Mouse (Mus musculus) stomach, embryonic 16.5 days (tissue): Measurements from ENCODE around the gene Plpp1. TPM values are rescaled to one million over a fixed set of nuclear protein-coding genes. Genes with fewer than 3 reads are reported as not detected.

Experiments used
- ATAC-seq: fragments of 200-750 bp; cut with Nextera tagmentation; 2 replicates; pipeline ENCODE4 v1.8.0; 2017; ENCODE audit warnings: moderate number of reproducible peaks, moderate TSS enrichment; ENCODE audit not compliant: insufficient read depth, low FRiP score
- H3K27ac ChIP-seq: fragments of 300-500 bp; sonication (generic); 2 replicates; pipeline ENCODE4 v1.5.1; 2014; ENCODE audit warnings: low read length
- H3K27me3 ChIP-seq: fragments of 300-500 bp; sonication (generic); 2 replicates; pipeline ENCODE4 v1.6.1; 2014; ENCODE audit warnings: low read length, control low read depth, mixed read lengths; ENCODE audit not compliant: control insufficient read depth, insufficient read depth
- H3K36me3 ChIP-seq: fragments of 300-500 bp; sonication (generic); 2 replicates; pipeline ENCODE4 v1.6.1; 2014; ENCODE audit warnings: low read length; ENCODE audit not compliant: control insufficient read depth, insufficient read depth
- H3K4me1 ChIP-seq: fragments of 300-500 bp; sonication (generic); 2 replicates; pipeline ENCODE4 v1.6.1; 2014; ENCODE audit warnings: low read length, control low read depth, mixed read lengths; ENCODE audit not compliant: control insufficient read depth, insufficient read depth
- H3K4me2 ChIP-seq: fragments of 300-500 bp; sonication (generic); 2 replicates; pipeline ENCODE4 v1.6.1; 2014; ENCODE audit warnings: low read depth, low read length, mixed read lengths
- H3K4me3 ChIP-seq: fragments of 300-500 bp; sonication (generic); replicated peaks from 2 replicates; pipeline ENCODE4 v1.5.1; 2014; ENCODE audit warnings: mild to moderate bottlenecking, low read length
- H3K9ac ChIP-seq: fragments of 300-500 bp; sonication (generic); 2 replicates; pipeline ENCODE4 v1.6.1; 2014; ENCODE audit warnings: low read length
- H3K9me3 ChIP-seq: fragments of 300-500 bp; sonication (generic); replicated peaks from 2 replicates; pipeline ENCODE4 v1.6.1; 2016; ENCODE audit warnings: low read length, control low read depth; ENCODE audit not compliant: control insufficient read depth
- WGBS: fragments of 180-500 bp; shearing (Covaris S2); extraction: QIAGEN DNeasy Blood & Tissue Kit; methylation state at CpG from one replicate; pipeline ENCODE4 v1.1.7; 2014; 5-methylcytosine and 5-hydroxymethylcytosine counted together
- polyA plus RNA-seq: library from polyadenylated mRNA; unstranded; fragments of >200 nt; fragmentation: Nextera tagmentation; extraction: Ambion mirVana; gene quantifications from 2 replicates; pipeline ENCODE4 v1.2.1, GENCODE M21; 2015

The Plpp1 gene
- polyA plus RNA-seq, 1 experiment from 2014 or later, result 120 TPM

DNA sequence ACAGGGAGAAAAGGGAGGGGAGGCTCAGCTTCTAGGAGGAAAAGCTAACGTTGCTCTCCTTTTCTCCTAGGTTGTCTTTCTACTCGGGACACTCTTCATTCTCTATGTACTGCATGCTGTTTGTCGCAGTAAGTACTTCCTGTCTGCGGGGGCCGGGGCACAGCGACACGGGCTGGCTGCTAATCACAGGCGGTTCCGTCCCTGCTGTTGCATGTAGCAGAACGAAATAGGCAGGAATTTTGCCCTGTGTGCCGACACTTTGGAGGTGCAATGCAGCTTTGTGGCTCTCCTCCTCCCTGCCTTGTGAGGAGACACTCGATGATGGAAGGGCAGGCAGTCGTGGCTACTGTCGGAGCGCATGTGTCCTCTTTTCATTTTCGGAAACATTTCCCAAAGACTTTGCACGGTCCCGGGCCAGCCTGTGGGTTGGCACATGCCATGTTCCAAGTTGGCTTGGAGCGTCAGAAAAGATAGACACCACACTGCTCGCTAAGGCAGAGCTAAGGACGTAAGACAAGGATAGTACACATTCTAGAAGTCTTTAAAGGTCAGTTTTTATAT, 59.1 kb downstream of the Plpp1 start:
- Histone ChIP-seq H3K27ac (no peak overlapping the region), H3K27me3 (no peaks in the 10 kb centered on the region), H3K9me3 (no peaks in the 10 kb centered on the region), H3K9ac (no peak overlapping the region), H3K4me1 (peaks cover 11% of the 10 kb centered on the region; the same call in 1 of the 2 replicates), H3K4me2 (no peak overlapping the region), H3K4me3 (no peak overlapping the region), H3K36me3 (peaks cover 13% of the 10 kb centered on the region; the same call in 1 of the 2 replicates)
- WGBS, result 82% methylated on average over 21 of the region's 21 CpGs
- no peak for ATAC-seq

DNA sequence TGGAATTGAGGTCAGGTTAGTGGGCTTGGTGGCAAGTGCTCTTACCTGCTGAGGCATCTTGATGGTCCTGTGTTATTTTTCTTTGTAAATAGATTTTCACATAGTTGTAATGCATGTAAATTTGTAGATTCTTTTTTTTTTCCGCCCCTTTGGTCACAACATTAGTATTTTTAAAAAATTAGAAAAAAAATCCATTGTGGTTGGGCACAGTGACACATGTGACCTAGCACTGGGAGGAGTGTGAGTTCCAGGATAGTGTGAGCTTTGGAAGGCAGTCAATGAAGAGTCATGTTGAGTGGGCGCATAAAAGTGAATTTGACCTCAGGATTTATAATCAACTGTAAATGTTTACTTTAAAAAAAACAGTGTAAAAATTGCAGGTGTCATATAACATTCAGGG, 59.8 kb downstream of the Plpp1 start:
- Histone ChIP-seq H3K9me3 (no peaks in the 10 kb centered on the region), H3K36me3 (peaks cover 13% of the 10 kb centered on the region; the same call in 1 of the 2 replicates), H3K27ac (no peak overlapping the region; the same call in 1 of the 2 replicates), H3K9ac (no peak overlapping the region), H3K4me1 (peaks cover 11% of the 10 kb centered on the region; the same call in 1 of the 2 replicates), H3K4me3 (no peak overlapping the region), H3K4me2 (no peak overlapping the region), H3K27me3 (no peaks in the 10 kb centered on the region)
- WGBS, result 77% methylated on average over 2 of the region's 2 CpGs
- no peak for ATAC-seq

DNA sequence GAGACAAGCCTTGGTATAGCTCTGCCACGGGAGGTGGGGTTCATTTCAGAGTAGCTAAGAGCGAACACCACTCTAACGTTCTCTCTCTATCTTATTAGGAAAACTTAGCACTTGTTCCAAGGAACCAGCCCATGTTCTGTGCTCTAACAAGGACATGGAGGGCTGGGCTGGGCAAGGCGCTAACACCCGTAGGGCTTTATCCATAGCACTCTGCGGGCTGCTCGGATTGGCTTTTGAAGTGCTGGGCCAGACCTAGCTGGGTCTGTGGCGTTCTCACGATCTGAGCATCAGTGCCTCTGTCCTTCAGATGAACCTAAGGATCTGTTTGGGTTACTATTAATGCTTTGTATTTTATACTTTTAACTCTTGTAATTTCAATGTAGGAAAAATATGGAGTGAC, 60.3 kb downstream of the Plpp1 start:
- Histone ChIP-seq H3K4me2 (no peak overlapping the region), H3K27me3 (no peaks in the 10 kb centered on the region), H3K27ac (no peak overlapping the region; the same call in 1 of the 2 replicates), H3K9me3 (no peaks in the 10 kb centered on the region), H3K36me3 (peaks cover 13% of the 10 kb centered on the region; the same call in 1 of the 2 replicates), H3K4me1 (peaks cover 11% of the 10 kb centered on the region; the same call in 1 of the 2 replicates), H3K4me3 (no peak overlapping the region), H3K9ac (no peak overlapping the region)
- ATAC-seq, result no peak
- WGBS, result 84% methylated on average over 9 of the region's 9 CpGs

DNA sequence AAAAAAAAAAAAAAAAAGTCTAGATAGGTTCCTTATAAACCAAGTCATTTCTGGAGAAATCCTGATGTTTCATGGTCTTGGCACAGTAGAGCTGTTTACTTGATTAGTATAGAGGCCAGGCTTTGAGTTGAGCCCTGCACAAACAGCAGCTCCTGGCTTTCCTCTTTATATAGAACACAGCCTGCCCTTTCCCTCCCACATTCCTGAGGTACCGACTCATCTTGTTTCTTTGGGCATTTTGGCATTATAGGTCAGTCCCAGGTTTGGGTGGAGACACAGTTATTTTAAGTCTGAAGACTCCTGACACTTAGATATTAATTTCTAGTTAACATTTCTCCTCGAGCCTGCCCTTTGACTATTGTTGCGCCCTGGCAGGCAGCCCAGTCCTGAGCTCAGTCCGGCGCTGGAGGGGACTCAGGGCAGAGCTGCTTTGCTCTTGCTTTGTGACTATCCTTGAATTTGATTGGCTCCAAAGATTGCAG, 61.3 kb downstream of the Plpp1 start:
- Histone ChIP-seq H3K27ac (0 out of 2 replicates have a peak overlapping the region, but pooled peaks have one; percentile 21), H3K9ac (no peak overlapping the region), H3K36me3 (peaks cover 13% of the 10 kb centered on the region), H3K27me3 (no peaks in the 10 kb centered on the region), H3K4me1 (peaks cover 11% of the 10 kb centered on the region; the same call in 1 of the 2 replicates), H3K4me3 (no peak overlapping the region), H3K4me2 (no peak overlapping the region), H3K9me3 (no peaks in the 10 kb centered on the region)
- peak; percentile 67; the same call in 1 of the 2 replicates for ATAC-seq
- WGBS, result 27% methylated on average over 5 of the region's 5 CpGs

DNA sequence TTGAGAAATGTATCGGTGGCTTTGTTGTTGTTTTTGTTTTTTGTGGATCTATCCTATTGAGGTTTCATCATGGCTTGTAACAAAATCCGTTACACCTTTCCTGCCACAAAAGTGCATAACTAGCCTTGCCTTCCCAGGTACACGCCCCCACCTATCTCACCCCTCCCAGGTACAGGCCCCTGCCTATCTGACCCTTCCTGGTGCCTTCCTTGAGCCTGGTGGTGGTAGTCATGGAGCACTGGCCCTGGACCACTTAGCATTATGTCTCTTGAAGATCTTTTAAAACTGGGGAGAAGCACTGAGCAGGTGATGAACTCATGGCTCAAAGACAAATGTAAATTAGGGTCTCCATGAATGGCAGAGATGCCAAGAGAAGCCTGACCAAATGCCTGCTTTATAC, 61.8 kb downstream of the Plpp1 start:
- Histone ChIP-seq H3K9me3 (no peaks in the 10 kb centered on the region), H3K4me2 (no peak overlapping the region), H3K9ac (no peak overlapping the region), H3K4me1 (peaks cover 11% of the 10 kb centered on the region; the same call in 1 of the 2 replicates), H3K4me3 (no peak overlapping the region), H3K27me3 (no peaks in the 10 kb centered on the region), H3K36me3 (peaks cover 14% of the 10 kb centered on the region), H3K27ac (0 out of 2 replicates have a peak overlapping the region, but pooled peaks have one; percentile 21)
- ATAC-seq, result no peak
- 71% methylated on average over 3 of the region's 3 CpGs for WGBS

DNA sequence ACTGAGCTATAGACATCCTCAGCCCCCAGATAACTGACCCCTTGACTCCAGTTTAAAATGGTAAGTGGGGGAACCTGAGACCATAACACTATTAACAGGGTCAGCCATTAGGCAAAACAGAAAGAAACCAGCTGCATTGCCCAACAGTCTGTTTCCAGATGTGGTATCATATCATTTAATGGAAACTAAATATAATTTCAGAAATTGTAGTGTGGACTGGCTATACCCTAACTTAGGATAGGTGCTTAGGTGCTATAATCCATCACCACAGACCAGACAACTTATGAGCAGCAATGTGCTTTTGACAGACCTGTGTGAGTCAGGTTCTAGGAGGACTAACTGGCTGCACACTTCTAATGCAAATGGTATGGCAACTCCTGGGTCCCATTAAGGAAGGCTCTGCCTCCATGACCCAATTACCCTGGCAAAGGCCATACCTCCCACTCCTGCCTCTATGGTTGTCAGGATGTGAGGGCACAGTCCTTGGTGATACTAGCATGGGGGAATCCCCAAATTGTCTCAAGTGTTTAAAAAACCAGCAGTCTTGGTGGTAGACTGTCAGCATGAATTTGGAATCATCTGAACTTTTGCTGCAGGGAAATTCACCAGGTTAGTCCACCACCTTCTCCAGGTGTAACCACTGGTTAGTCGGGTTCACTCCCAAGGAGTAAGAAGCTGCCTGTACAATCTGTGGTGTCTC, 62.5 kb downstream of the Plpp1 start:
- Histone ChIP-seq H3K9me3 (no peaks in the 10 kb centered on the region), H3K4me2 (no peak overlapping the region), H3K36me3 (peaks cover 22% of the 10 kb centered on the region), H3K4me1 (peaks cover 11% of the 10 kb centered on the region; the same call in 1 of the 2 replicates), H3K27me3 (no peaks in the 10 kb centered on the region), H3K9ac (no peak overlapping the region), H3K4me3 (no peak overlapping the region), H3K27ac (no peak overlapping the region)
- WGBS, result 93% methylated on average over 1 of the region's 1 CpGs
- no peak for ATAC-seq

DNA sequence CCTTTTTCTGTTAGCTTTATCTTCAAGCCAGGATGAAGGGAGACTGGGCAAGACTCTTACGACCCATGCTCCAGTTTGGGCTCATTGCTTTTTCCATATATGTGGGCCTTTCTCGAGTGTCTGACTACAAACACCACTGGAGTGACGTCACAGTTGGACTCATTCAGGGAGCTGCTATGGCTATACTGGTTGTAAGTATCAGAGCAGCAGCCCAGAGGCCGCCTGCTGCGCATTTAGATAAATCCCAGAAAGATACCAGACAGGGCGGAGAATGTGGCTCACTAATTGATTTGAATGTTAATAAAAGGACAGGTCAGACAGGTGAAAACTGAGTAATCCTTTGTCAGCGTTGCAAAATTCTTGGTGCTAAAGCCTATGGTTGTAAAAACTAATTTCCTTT, 66.2 kb downstream of the Plpp1 start:
- H3K9ac ChIP-seq, result no peak overlapping the region
- no peak overlapping the region for H3K4me2 ChIP-seq
- no peak for ATAC-seq
- H3K9me3 ChIP-seq, result no peaks in the 10 kb centered on the region
- no peak overlapping the region for H3K27ac ChIP-seq
- peaks cover 7% of the 10 kb centered on the region; the same call in 1 of the 2 replicates for H3K4me1 ChIP-seq
- H3K27me3 ChIP-seq, result no peaks in the 10 kb centered on the region
- no peak overlapping the region for H3K4me3 ChIP-seq
- WGBS, result 80% methylated on average over 7 of the region's 7 CpGs
- peaks cover 23% of the 10 kb centered on the region for H3K36me3 ChIP-seq

DNA sequence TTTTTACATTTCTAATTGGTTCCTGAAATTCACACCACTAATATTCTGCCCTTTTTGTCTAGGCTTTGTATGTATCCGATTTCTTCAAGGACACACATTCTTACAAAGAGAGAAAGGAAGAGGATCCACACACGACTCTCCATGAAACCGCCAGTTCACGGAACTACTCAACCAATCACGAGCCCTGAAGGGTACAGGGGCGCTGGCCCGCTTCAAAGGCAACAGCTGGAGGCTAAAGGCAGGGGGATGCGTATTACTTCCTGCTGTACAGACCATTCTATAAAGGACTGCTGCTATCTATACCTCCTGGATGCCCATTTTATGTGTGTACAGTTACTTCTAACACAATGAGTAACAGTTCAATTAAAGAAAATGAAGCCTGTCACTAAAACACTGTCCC, 66.8 kb downstream of the Plpp1 start:
- WGBS, result 94% methylated on average over 8 of the region's 8 CpGs
- no peak overlapping the region for H3K4me3 ChIP-seq

DNA sequence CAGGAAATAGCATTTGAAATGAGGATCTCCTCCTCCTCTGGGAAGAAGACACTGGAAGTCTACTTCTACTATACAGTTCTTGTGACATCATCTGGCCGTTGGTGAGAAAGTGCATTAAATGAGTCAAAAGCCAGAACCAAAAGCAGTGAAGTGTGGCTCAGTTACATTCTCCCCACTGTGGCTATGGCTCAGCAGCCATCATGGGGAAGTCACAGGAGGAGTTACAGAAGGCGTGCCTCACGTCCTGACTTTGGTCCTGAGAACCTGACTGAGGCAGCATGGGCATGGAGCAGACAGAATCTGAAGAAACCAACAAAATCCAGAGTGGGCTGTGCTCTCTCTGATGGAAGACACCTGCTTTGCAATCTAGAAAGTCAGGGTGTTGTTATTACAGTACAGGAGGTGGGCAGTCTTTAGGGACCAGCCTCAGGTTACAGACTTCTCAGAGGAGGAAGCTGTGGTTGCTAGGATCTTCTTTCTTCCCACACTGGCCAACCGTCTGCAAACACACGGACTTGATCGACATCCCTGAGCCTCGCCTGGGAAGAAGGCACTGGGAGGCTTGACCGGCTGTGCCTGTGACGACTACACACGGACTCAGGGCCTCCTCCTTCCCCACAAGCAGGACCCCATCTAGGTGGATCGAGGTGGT, 69.6 kb downstream of the Plpp1 start:
- Histone ChIP-seq H3K9me3 (no peaks in the 10 kb centered on the region), H3K9ac (no peak overlapping the region), H3K4me3 (no peak overlapping the region), H3K4me1 (no peaks in the 10 kb centered on the region), H3K27me3 (no peaks in the 10 kb centered on the region), H3K4me2 (no peak overlapping the region), H3K27ac (no peak overlapping the region), H3K36me3 (peaks cover 23% of the 10 kb centered on the region)
- WGBS, result 69% methylated on average over 11 of the region's 11 CpGs
- ATAC-seq, result no peak

More for the DNA sequence above, 66.8 kb downstream of the Plpp1 start:
- H3K9me3 ChIP-seq, result no peaks in the 10 kb centered on the region
- H3K4me1 ChIP-seq, result peaks cover under 1% of the 10 kb centered on the region; the same call in 1 of the 2 replicates
- ATAC-seq, result no peak
- peaks cover 23% of the 10 kb centered on the region for H3K36me3 ChIP-seq
- no peaks in the 10 kb centered on the region for H3K27me3 ChIP-seq
- H3K4me2 ChIP-seq, result no peak overlapping the region
- H3K9ac ChIP-seq, result no peak overlapping the region
- H3K27ac ChIP-seq, result no peak overlapping the region
